Mouse (Mus musculus): ENCODE results near the gene Rab8b. TPM values are rescaled to one million over a fixed set of nuclear protein-coding genes. Genes with fewer than 3 reads are reported as not detected.
A peak's percentile ranks its signal among the peaks of the same experiment; 100 is the strongest.
"Not testable (repeated sequence)": the region's sequence is repeated elsewhere in the genome, so short reads cannot be mapped to it uniquely, and the experiment has no call there.

Gene Rab8b
- polyA plus RNA-seq, 1 experiment from 2014 or later, result 29.2 TPM

DNA sequence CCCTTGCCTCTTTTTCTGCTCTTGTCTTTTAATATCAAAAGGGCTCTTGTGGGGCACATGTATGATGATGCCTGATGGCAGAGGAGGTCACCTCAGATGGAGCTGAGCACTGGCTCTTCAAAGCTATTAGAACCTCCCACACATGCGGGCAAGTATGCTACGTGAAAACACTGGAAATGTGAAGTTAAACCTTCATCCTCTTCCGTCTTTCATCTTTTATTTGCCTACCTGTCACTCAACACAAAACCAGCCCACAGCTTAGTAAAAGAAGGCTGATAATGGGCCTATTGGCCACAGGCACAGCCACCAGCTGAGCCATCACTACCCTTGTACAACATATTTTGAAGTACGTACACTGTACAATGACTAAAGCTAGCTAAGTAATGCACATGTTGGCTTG is 20.0 kb downstream of the Rab8b start:
- WGBS (ENCODE audit: insufficient replicate concordance), result 66% methylated on average over 4 of the region's 4 CpGs
- no peak for ATAC-seq (ENCODE audit: insufficient read depth)
- peak overlapping the region; percentile 35 for H3K4me2 ChIP-seq
- H3K9ac ChIP-seq, result peak overlapping the region; percentile 33; the same call in 1 of the 2 replicates
- peaks cover 70% of the 10 kb centered on the region for H3K4me1 ChIP-seq (replicated peaks)
- H3K36me3 ChIP-seq (replicated peaks), result peaks cover 25% of the 10 kb centered on the region
- no peaks in the 10 kb centered on the region for H3K27me3 ChIP-seq
- H3K4me3 ChIP-seq (replicated peaks), result no peak overlapping the region
- H3K9me3 ChIP-seq (replicated peaks), result no peaks in the 10 kb centered on the region
- H3K27ac ChIP-seq (replicated peaks), result peak overlapping the region; percentile 63

DNA sequence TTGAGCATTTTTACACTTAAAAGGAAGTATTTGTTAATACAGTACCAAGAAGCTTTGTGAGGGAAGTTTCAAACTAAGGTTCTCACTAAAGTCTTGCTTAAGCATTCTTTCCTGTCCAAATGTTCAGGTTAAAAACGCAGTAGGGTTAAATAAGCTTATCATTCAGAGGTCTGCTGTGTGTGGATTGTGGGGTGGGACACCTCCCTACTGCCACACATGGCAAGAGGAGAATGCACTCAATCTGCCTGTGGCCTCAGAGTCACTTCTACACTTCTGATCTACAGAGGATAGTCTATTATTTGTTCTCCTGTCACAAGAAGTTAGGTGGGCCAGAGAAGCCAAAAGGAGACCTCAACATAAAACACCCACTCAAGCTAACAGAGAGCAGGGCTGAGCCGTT is 20.4 kb downstream of the Rab8b start:
- H3K4me2 ChIP-seq, result peak overlapping the region; percentile 35
- no peaks in the 10 kb centered on the region for H3K27me3 ChIP-seq
- H3K9ac ChIP-seq, result peak overlapping the region; percentile 33; the same call in 1 of the 2 replicates
- no peaks in the 10 kb centered on the region for H3K9me3 ChIP-seq (replicated peaks)
- peaks cover 74% of the 10 kb centered on the region for H3K4me1 ChIP-seq (replicated peaks)
- no peak overlapping the region for H3K4me3 ChIP-seq (replicated peaks)
- 0 out of 2 replicates have a peak, but pooled peaks have one; percentile 30 for ATAC-seq (ENCODE audit: insufficient read depth)
- peaks cover 25% of the 10 kb centered on the region for H3K36me3 ChIP-seq (replicated peaks)
- peak overlapping the region; percentile 63 for H3K27ac ChIP-seq (replicated peaks)
- WGBS (ENCODE audit: insufficient replicate concordance), result 36% methylated on average over 2 of the region's 2 CpGs

DNA sequence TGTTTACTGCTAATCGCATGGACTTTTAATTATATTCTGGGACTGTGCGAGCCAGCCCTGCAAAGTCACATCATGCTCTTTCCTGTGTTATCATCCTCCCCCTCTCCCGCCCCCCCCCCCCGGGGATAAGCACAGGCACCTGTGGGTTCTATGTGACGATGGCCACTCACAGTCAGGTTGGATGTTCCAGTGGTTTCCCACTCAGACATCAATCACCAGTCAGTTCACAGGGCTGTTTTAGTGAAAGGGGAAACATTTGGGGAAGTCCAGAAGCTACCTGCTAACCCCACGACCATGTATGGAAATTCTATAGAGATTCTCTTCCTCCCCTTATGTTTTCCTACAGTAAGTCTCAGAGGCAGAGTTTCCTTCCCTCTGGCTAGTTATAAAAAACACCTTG is 21.6 kb downstream of the Rab8b start:
- Histone ChIP-seq H3K4me1 (replicated peaks) (peaks cover 70% of the 10 kb centered on the region), H3K4me2 (no peak overlapping the region), H3K36me3 (replicated peaks) (peaks cover 14% of the 10 kb centered on the region), H3K27me3 (no peaks in the 10 kb centered on the region), H3K4me3 (replicated peaks) (no peak overlapping the region), H3K27ac (replicated peaks) (peak overlapping the region; percentile 93), H3K9me3 (replicated peaks) (no peaks in the 10 kb centered on the region), H3K9ac (no peak overlapping the region)
- 45% methylated on average over 6 of the region's 6 CpGs for WGBS (ENCODE audit: insufficient replicate concordance)
- ATAC-seq (ENCODE audit: insufficient read depth), result no peak

DNA sequence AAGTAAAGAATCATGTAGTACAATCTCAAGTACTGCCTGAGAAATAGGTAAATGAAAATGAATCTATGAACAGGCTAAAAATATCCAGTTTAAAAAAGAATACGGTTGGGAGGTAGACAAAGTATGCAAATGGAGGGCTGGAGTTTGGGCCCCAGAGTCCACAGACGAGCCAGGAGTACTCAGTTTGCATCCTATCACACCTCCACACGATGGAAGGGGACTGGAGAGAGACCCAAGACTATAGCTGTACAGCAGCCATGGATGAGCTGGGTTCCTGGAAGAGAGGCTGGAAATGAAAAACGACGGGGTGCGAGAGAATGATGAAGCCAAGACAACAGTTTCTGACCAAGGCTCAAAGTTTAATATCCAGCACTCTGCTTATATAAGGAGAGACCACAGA is 22.5 kb downstream of the Rab8b start:
- Histone ChIP-seq H3K4me3 (replicated peaks) (no peak overlapping the region), H3K27me3 (no peaks in the 10 kb centered on the region), H3K4me2 (no peak overlapping the region), H3K4me1 (replicated peaks) (peaks cover 70% of the 10 kb centered on the region), H3K9ac (no peak overlapping the region), H3K36me3 (replicated peaks) (peaks cover 5% of the 10 kb centered on the region), H3K27ac (replicated peaks) (peak overlapping the region; percentile 93), H3K9me3 (replicated peaks) (no peaks in the 10 kb centered on the region)
- ATAC-seq (ENCODE audit: insufficient read depth), result no peak
- WGBS (ENCODE audit: insufficient replicate concordance), result 72% methylated on average over 6 of the region's 6 CpGs

DNA sequence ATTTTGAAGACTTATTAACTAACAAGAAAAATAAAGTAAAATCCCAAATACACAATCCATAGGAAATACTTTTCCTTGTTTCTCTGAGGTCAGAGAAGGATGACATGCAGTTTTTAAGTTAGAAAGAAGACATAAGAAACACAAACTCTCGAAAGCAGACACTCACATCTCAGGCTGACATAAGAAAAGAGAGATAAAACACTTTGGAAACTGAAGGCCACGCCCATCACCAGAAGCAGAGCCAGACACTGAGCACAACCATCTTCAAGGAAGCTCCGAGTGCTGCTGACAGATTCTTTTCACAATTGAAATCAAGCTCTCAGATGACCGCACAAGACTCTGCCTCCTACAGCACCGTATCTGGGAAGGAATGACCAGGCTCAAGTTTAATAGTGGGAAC is 23.5 kb downstream of the Rab8b start:
- H3K36me3 ChIP-seq (replicated peaks), result no peaks in the 10 kb centered on the region
- 15% methylated on average over 5 of the region's 5 CpGs for WGBS (ENCODE audit: insufficient replicate concordance)
- peak overlapping the region; percentile 64 for H3K4me2 ChIP-seq
- peak overlapping the region; percentile 20; the same call in 1 of the 2 replicates for H3K4me3 ChIP-seq (replicated peaks)
- peaks cover 66% of the 10 kb centered on the region for H3K4me1 ChIP-seq (replicated peaks)
- ATAC-seq (ENCODE audit: insufficient read depth), result peak; percentile 74
- H3K27me3 ChIP-seq, result no peaks in the 10 kb centered on the region
- H3K27ac ChIP-seq (replicated peaks), result peak overlapping the region; percentile 93
- H3K9me3 ChIP-seq (replicated peaks), result no peaks in the 10 kb centered on the region
- H3K9ac ChIP-seq, result 0 out of 2 replicates have a peak overlapping the region, but pooled peaks have one; percentile 7

GRCm38 (mm10) chr9:66895035-66895779 is 24.3 kb downstream of the Rab8b start:
- H3K9me3 ChIP-seq (replicated peaks), result no peaks in the 10 kb centered on the region
- WGBS (ENCODE audit: insufficient replicate concordance), result 17% methylated on average over 10 of the region's 10 CpGs
- no peaks in the 10 kb centered on the region for H3K27me3 ChIP-seq
- H3K4me2 ChIP-seq, result peak overlapping the region; percentile 64
- ATAC-seq (ENCODE audit: insufficient read depth), result peak; percentile 89
- H3K4me3 ChIP-seq (replicated peaks), result peak overlapping the region; percentile 31
- H3K9ac ChIP-seq, result peak overlapping the region; percentile 37
- H3K36me3 ChIP-seq (replicated peaks), result no peaks in the 10 kb centered on the region
- H3K27ac ChIP-seq (replicated peaks), result peak overlapping the region; percentile 93
- H3K4me1 ChIP-seq (replicated peaks), result peaks cover 74% of the 10 kb centered on the region

- no peaks in the 10 kb centered on the region for H3K36me3 ChIP-seq (replicated peaks)
- no peaks in the 10 kb centered on the region for H3K27me3 ChIP-seq
- peak overlapping the region; percentile 64 for H3K4me2 ChIP-seq
- peak overlapping the region; percentile 93 for H3K27ac ChIP-seq (replicated peaks)
- no peaks in the 10 kb centered on the region for H3K9me3 ChIP-seq (replicated peaks)
- H3K4me3 ChIP-seq (replicated peaks), result peak overlapping the region; percentile 31; the same call in 1 of the 2 replicates
- H3K4me1 ChIP-seq (replicated peaks), result peaks cover 72% of the 10 kb centered on the region
- no peak overlapping the region for H3K9ac ChIP-seq
- ATAC-seq (ENCODE audit: insufficient read depth), result no peak
- 35% methylated on average over 1 of the region's 1 CpGs for WGBS (ENCODE audit: insufficient replicate concordance)
These were observed 25.1 kb downstream of the Rab8b start for GRCm38 (mm10) chr9:66894421-66894820.

GRCm38 (mm10) chr9:66892456-66892855 is 27.0 kb downstream of the Rab8b start:
- H3K9me3 ChIP-seq (replicated peaks); H3K4me2 ChIP-seq; H3K27me3 ChIP-seq; H3K4me3 ChIP-seq (replicated peaks); H3K27ac ChIP-seq (replicated peaks); ATAC-seq (ENCODE audit: insufficient read depth); H3K36me3 ChIP-seq (replicated peaks); H3K9ac ChIP-seq: not testable (repeated sequence)
- H3K4me1 ChIP-seq (replicated peaks), result peaks cover 69% of the 10 kb centered on the region
- WGBS (ENCODE audit: insufficient replicate concordance), result 95% methylated on average over 4 of the region's 4 CpGs

- Histone ChIP-seq H3K27ac (replicated peaks) (0 out of 2 replicates have a peak overlapping the region, but pooled peaks have one; percentile 34), H3K27me3 (no peaks in the 10 kb centered on the region), H3K4me3 (replicated peaks) (no peak overlapping the region), H3K36me3 (replicated peaks) (no peaks in the 10 kb centered on the region), H3K9ac (no peak overlapping the region), H3K4me1 (replicated peaks) (peaks cover 66% of the 10 kb centered on the region), H3K4me2 (no peak overlapping the region), H3K9me3 (replicated peaks) (no peaks in the 10 kb centered on the region)
- 33% methylated on average over 6 of the region's 6 CpGs for WGBS (ENCODE audit: insufficient replicate concordance)
- no peak for ATAC-seq (ENCODE audit: insufficient read depth)
These were observed 31.4 kb downstream of the Rab8b start for GRCm38 (mm10) chr9:66887960-66888610.

DNA sequence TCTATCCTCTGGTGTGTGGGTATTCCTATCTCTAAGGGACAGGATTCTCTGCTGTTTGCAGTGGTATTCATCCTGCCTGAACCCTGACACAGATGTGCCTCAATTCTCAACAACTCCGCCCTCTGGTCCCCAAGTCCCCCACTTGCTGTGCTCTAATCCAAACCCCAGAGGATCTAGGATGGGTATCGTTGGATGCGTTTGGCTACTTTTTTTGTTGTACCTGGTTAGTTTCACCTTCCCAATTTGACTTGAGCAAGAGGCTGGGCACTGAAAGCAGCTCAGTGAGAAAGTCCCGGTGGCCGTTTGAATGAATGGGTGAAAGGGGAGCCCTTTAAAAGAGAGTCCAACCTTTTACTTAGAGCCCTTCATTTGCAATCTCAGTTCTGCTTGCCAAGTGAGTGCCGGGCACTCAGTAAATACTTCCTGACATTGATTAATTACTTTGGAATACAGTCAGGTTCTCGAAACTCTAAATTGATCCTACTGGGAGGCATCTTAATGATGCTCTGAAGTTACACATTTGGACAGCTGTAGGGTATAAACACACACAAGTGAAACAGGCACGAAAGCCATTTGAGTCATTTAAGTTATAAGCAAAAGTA is 32.1 kb downstream of the Rab8b start:
- H3K27me3 ChIP-seq, result no peaks in the 10 kb centered on the region
- no peaks in the 10 kb centered on the region for H3K36me3 ChIP-seq (replicated peaks)
- no peak overlapping the region for H3K9ac ChIP-seq
- no peaks in the 10 kb centered on the region for H3K9me3 ChIP-seq (replicated peaks)
- no peak overlapping the region for H3K4me2 ChIP-seq
- WGBS (ENCODE audit: insufficient replicate concordance), result 73% methylated on average over 8 of the region's 8 CpGs
- no peak overlapping the region; the same call in 1 of the 2 replicates for H3K27ac ChIP-seq (replicated peaks)
- H3K4me3 ChIP-seq (replicated peaks), result no peak overlapping the region
- H3K4me1 ChIP-seq (replicated peaks), result peaks cover 73% of the 10 kb centered on the region
- no peak for ATAC-seq (ENCODE audit: insufficient read depth)

DNA sequence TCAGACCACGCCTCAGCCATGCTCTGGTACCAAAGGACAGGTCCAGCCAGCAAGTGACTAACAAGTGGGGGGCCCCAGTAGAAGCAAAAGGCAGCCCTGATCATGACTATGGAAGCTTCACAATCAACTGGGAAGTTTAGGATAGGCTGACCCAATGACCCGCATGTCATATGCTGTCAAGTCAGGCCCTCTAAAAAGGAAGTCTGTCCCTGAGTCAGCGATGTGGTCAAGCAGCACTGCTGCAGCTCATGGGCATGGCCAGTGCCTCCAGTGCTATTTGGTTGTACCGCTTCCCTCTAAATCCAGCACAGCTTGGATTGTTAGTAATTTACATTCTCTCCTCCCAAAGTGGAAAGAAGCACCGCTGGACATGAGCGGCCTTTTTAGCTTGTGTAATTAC is 32.7 kb downstream of the Rab8b start:
- Histone ChIP-seq H3K4me3 (replicated peaks) (no peak overlapping the region), H3K36me3 (replicated peaks) (no peaks in the 10 kb centered on the region), H3K4me2 (no peak overlapping the region), H3K27ac (replicated peaks) (peak overlapping the region; percentile 51), H3K4me1 (replicated peaks) (peaks cover 77% of the 10 kb centered on the region), H3K9ac (no peak overlapping the region), H3K27me3 (no peaks in the 10 kb centered on the region), H3K9me3 (replicated peaks) (no peaks in the 10 kb centered on the region)
- 63% methylated on average over 6 of the region's 6 CpGs for WGBS (ENCODE audit: insufficient replicate concordance)
- peak; percentile 51; the same call in 1 of the 2 replicates for ATAC-seq (ENCODE audit: insufficient read depth)
